Mouse (Mus musculus): ENCODE data around the gene Cul1. TPM values are rescaled to one million over a fixed set of nuclear protein-coding genes. Genes with fewer than 3 reads are reported as not detected.

Cul1 gene
- total RNA-seq, 2 experiments from 2014 or later = 95.0 to 160 TPM

GRCm38 (mm10) chr6:47469760-47470159, 16.6 kb downstream of the Cul1 start:
- no peak for ATAC-seq (ENCODE audit: poor library complexity, severe bottlenecking)

- ATAC-seq (ENCODE audit: poor library complexity, severe bottlenecking) = no peak
Measured at GRCm38 (mm10) chr6:47472444-47472843, 19.2 kb downstream of the Cul1 start.

GRCm38 (mm10) chr6:47482027-47482426, 28.8 kb downstream of the Cul1 start:
- no peak for ATAC-seq (ENCODE audit: poor library complexity, severe bottlenecking)

DNA sequence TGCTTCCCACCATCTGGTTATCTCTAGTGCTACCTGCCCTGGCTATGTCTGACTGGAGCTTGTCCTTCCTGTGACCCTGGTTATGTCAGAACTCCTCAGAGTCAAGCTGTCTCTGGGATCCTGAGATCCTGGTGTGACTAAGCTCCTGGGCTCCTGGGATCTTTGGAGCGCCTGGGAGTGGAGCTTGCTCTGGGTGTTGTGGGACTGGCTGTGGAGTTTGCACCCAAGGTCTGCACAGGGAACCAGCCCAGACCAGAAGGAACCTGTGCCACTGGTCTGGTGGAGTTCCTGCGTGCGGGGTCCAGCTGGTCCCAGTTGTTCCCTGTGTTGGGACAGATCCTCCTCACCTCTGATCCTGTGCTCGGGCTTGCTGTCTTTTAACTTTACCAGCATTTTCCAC, 41.4 kb downstream of the Cul1 start:
- ATAC-seq (ENCODE audit: poor library complexity, severe bottlenecking) = no peak

DNA sequence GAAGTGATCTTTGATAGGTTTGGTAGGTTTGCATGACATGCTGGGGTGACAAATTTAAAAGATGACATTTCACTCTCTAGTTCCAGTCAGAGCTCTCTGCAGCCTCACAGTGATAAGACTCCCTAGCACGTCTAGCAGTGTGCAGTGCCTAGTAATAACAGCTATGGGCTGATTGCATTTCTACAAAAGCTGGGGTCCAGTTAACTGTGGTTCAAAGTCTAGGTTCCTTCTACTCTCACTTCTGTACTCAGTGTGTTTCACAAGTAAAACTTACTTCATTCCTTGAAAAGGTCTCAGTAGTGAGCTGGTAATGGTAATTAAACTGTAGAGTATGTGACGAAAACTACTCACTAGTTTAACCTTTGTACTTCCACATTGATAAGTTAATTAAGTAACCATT, 66.8 kb downstream of the Cul1 start:
- no peak for ATAC-seq (ENCODE audit: poor library complexity, severe bottlenecking)

DNA sequence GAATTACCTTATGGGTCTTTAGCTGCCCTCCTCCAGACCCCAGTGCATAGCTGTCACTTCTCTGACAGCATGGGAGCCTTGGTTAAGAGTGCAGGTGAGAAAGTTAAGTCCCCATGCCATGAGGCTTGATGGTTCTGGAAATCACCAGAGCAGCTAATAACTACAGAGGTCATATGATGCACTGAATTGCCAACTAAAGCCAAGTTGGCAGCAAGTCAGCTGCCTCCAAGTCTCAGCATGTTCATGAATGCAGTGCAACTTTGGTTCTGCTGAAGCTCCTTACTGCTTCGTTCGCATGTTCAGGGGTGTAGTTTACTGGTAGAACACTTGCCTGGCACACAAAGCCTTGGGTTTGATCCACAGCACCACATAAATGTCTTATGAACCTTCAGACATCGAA, 69.2 kb downstream of the Cul1 start:
- no peak for ATAC-seq (ENCODE audit: poor library complexity, severe bottlenecking)

DNA sequence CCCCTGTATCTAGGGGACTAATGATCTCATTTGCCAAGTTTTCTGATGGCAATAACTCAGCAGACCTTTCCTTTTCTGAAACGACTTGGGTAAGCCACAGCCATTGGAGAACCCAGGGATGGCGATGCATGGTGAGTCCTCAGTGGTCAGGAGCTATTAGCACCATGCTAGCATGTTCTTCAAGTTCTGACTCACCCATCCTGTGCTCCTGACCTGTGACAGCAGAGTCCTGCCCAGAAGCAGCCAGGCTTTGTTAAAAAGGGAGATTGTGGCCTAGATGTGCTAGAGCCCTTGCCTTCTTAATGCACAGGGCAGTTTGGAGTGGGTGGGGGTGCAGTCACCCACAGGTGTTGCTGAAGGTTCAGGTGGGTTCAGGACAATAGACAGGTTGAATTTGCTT, 71.8 kb downstream of the Cul1 start:
- ATAC-seq (ENCODE audit: poor library complexity, severe bottlenecking) = no peak

DNA sequence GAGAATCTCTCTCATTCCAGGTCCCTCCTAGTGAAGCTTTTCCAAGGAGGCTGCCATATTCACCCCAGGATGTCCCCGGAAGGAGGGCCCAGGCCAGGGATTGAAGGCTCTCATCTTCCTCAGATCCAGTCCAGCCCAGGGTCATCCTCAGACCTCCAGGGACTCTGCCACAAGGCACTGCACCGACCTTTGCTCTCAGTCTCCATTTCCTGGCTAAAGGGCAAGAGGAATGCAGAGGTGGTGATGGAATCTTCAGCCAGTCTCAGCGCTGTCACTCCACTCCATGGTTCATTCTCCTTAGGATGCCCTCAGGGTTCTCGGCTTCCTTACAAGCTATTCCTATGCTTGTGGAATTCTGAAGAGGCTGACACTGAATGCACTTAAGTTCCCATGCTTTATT, 73.2 kb downstream of the Cul1 start:
- no peak for ATAC-seq (ENCODE audit: poor library complexity, severe bottlenecking)

DNA sequence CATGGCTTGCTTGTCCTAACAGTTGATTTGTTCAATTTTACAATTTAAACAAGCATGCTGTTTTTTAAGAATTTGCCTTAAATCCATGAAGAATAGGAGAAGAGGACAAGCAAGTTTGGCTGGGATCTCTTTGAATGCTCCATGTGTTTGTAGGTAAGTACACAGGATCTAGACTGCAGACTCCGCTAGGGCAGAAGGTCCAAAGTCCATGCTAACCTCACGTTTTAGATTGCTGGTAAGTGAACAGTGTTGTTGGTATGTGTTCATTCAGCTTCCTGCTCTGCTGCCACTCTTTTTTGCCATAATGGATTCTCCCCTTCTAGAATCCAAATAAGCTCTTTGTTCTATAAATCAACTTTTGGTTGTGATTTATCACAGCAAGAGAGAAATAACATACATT, 73.9 kb downstream of the Cul1 start:
- ATAC-seq (ENCODE audit: poor library complexity, severe bottlenecking) = no peak

DNA sequence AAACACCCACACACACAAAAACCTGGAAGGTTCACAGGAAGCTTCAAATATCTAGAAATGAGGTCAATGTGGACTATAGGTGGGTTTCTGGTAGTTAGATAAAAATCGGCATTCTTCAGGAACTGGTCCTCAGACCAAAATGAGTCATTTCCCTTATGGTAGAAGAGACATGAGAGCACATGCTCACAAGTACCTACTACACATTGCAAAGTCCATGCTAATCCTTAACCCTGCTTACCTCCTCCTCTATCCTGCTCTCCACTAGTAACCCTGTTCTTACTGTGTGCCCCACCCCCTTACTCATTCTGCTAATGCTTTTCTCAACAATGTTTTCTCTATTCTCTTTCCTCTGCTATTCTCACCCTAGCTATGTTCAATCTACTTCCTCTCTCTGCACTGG, 74.5 kb downstream of the Cul1 start:
- ATAC-seq (ENCODE audit: poor library complexity, severe bottlenecking) = no peak

- ATAC-seq (ENCODE audit: poor library complexity, severe bottlenecking) = no peak
Measured at GRCm38 (mm10) chr6:47532547-47532946, 79.3 kb downstream of the Cul1 start.

GRCm38 (mm10) chr6:47535333-47535732, 82.1 kb downstream of the Cul1 start:
- ATAC-seq (ENCODE audit: poor library complexity, severe bottlenecking) = no peak

- ATAC-seq (ENCODE audit: poor library complexity, severe bottlenecking) = no peak
Measured at GRCm38 (mm10) chr6:47552280-47552679, 99.1 kb downstream of the Cul1 start.

GRCm38 (mm10) chr6:47559287-47559686, 106.1 kb downstream of the Cul1 start:
- ATAC-seq (ENCODE audit: poor library complexity, severe bottlenecking) = no peak

- no peak for ATAC-seq (ENCODE audit: poor library complexity, severe bottlenecking)
Measured at GRCm38 (mm10) chr6:47560407-47560806, 107.2 kb downstream of the Cul1 start.

- ATAC-seq (ENCODE audit: poor library complexity, severe bottlenecking) = peak; percentile 49
Measured at GRCm38 (mm10) chr6:47560846-47561245, 107.6 kb downstream of the Cul1 start.

- no peak for ATAC-seq (ENCODE audit: poor library complexity, severe bottlenecking)
Measured at GRCm38 (mm10) chr6:47561426-47561825, 108.2 kb downstream of the Cul1 start.

GRCm38 (mm10) chr6:47565326-47566035, 112.3 kb downstream of the Cul1 start:
- ATAC-seq (ENCODE audit: poor library complexity, severe bottlenecking) = no peak

DNA sequence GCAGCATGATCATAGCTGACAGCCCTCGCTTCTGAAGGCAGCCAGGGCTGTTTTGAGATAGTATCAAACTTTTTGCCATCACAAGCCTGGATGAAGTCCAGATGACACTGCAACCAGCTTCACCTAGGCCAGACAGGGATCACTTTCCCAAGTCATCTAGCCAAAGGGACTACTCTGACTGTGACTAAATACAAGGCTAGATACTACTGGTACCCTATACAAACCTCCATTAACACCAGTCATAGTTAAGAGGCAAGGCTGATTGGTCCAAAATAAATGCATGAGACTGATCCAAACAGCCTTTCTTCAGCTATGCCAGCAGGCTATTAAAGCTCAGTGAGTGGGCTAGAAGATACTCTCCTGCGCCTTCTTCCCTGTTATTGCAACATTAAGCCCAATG, 119.7 kb downstream of the Cul1 start:
- ATAC-seq (ENCODE audit: poor library complexity, severe bottlenecking) = no peak

Measured in megakaryocyte, adult 5-6 weeks (primary cell).